Mouse (Mus musculus) midbrain, embryonic 11.5 days (tissue): ENCODE measurements around the gene Sbds. TPM values are rescaled to one million over a fixed set of nuclear protein-coding genes. Genes with fewer than 3 reads are reported as not detected.
A peak's percentile ranks its signal among the peaks of the same experiment; 100 is the strongest.

Source experiments
- ATAC-seq: fragments of 200-750 bp; cut with Nextera tagmentation; 2 replicates; pipeline ENCODE4 v1.8.0; 2017; ENCODE audit warnings: moderate TSS enrichment, moderate library complexity; ENCODE audit not compliant: low FRiP score
- DNase-seq: peaks from one replicate; pipeline ENCODE4 v3.0.0; 2015; ENCODE audit warnings: low spot score; ENCODE audit errors: missing footprints
- H3K27ac ChIP-seq: fragments of 300-500 bp; sonication (generic); 2 replicates; pipeline ENCODE4 v1.5.1; 2014; ENCODE audit warnings: low read depth, low read length
- H3K27me3 ChIP-seq: fragments of 300-500 bp; sonication (generic); 2 replicates; pipeline ENCODE4 v1.6.1; 2014; ENCODE audit warnings: mild to moderate bottlenecking, low read length, moderate library complexity, mixed read lengths; ENCODE audit not compliant: control insufficient read depth, insufficient read depth
- H3K36me3 ChIP-seq: fragments of 300-500 bp; sonication (generic); 2 replicates; pipeline ENCODE4 v1.6.1; 2014; ENCODE audit warnings: mild to moderate bottlenecking, low read length, moderate library complexity, mixed read lengths; ENCODE audit not compliant: control insufficient read depth, insufficient read depth
- H3K4me1 ChIP-seq: fragments of 300-500 bp; sonication (generic); 2 replicates; pipeline ENCODE4 v1.6.1; 2014; ENCODE audit warnings: low read length; ENCODE audit not compliant: control insufficient read depth, insufficient read depth
- H3K4me2 ChIP-seq: fragments of 300-500 bp; sonication (generic); 2 replicates; pipeline ENCODE4 v1.6.1; 2014; ENCODE audit warnings: mild to moderate bottlenecking, moderate library complexity
- H3K4me3 ChIP-seq: fragments of 300-500 bp; sonication (generic); 2 replicates; pipeline ENCODE4 v1.5.1; 2014; ENCODE audit warnings: low read depth, low read length
- H3K9ac ChIP-seq: fragments of 300-500 bp; sonication (generic); 2 replicates; pipeline ENCODE4 v1.6.1; 2014; ENCODE audit warnings: low read length
- H3K9me3 ChIP-seq: fragments of 300-500 bp; sonication (generic); 2 replicates; pipeline ENCODE4 v1.6.1; 2016; ENCODE audit warnings: low read length; ENCODE audit not compliant: control insufficient read depth
- WGBS: fragments of 180-500 bp; shearing (Covaris S2); extraction: QIAGEN DNeasy Blood & Tissue Kit; methylation state at CpG from one replicate; pipeline ENCODE4 v1.1.7; 2014; 5-methylcytosine and 5-hydroxymethylcytosine counted together
- polyA plus RNA-seq: library from polyadenylated mRNA; unstranded; fragments of >200 nt; fragmentation: Nextera tagmentation; extraction: Ambion mirVana; gene quantifications from 2 replicates; pipeline ENCODE4 v1.2.1, GENCODE M21; 2014

The Sbds gene
- polyA plus RNA-seq, 1 experiment from 2014 or later = 66.3 TPM

DNA sequence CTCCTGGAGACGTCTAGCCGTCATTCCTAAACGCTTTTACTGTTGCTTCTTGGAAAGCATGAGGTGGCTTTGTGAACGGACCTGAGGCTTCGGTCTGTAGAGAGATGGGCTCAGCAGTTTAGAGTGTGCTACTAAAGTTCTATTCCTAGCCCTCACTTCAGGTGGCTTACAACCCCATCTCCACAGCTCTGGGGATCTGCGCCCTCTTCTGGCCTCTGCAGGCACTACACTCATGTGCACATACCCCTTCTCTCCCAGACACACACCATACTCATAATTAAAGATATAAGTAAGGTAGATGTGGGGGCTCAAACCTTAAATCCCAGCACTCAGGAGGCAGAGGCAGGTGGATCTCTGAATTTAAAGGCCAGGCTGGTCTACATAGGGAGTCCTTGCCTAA lies 34.9 kb upstream of the Sbds start:
- Histone ChIP-seq H3K27me3 (no peaks in the 10 kb centered on the region), H3K9me3 (no peaks in the 10 kb centered on the region), H3K4me1 (no peaks in the 10 kb centered on the region), H3K9ac (no peak overlapping the region), H3K4me2 (no peak overlapping the region), H3K27ac (no peak overlapping the region), H3K4me3 (no peak overlapping the region), H3K36me3 (peaks cover 7% of the 10 kb centered on the region; the same call in 1 of the 2 replicates)
- ATAC-seq (no peak), DNase-seq (no peak)
- WGBS = 98% methylated on average over 6 of the region's 6 CpGs

DNA sequence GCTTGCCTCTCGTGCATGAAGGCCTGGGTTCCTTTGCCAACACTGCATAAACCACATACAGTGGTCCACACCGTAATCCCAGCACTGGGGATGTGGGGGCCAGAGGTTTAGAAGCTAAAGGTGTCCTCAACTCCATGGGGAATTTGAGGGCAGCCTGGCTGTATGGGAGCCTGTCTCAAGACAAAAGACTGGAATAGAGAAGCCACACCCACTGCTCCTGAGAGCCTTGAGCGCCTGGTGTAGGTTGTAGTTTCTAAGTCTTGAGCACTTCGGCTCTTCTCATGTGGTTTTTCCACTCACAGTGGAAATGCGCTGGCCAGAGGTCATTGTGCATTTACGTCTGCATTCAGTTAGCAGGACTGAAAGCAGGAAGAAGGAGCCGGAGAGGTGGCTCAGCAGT lies 32.8 kb upstream of the Sbds start:
- Histone ChIP-seq H3K4me3 (no peak overlapping the region), H3K36me3 (peaks cover 13% of the 10 kb centered on the region; the same call in 1 of the 2 replicates)

DNA sequence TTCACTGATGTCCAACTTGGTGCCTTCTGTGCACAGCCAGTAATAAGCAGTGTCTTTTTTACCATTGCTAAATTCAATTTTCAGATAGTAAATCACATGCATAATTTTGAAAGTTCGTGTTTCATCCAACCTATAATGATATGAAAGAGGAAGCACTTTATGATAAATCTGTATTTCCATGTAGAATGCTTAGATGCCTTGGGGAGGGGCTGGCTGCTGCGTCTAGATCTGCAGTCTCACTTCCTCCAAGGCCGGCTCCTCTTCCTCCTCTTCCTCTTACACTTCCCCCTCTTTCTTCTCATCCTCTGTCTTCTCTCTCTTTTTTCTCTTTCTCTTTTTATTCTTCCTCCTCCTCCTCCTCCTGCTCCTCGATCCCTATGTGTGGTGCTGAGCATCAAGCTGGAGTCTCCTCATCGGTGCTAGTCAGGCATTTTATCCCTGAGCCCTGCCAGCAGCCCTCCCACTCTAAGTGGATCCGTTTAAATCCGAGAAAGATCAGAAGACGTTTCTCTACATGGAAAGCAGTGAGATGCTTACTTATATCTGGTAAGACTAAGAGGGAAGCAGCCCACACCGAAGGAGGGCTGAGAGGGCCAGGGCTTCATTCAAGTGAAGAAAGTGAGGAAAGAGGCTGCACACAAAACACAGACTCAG lies 27.9 kb upstream of the Sbds start:
- Histone ChIP-seq H3K4me3 (no peak overlapping the region), H3K9ac (no peak overlapping the region), H3K9me3 (no peaks in the 10 kb centered on the region; the same call in 1 of the 2 replicates), H3K27ac (no peak overlapping the region), H3K4me1 (no peaks in the 10 kb centered on the region), H3K27me3 (no peaks in the 10 kb centered on the region), H3K4me2 (no peak overlapping the region), H3K36me3 (peaks cover 13% of the 10 kb centered on the region)
- WGBS = 94% methylated on average over 9 of the region's 9 CpGs
- DNase-seq = no peak
- no peak for ATAC-seq

More for the DNA sequence above, 32.8 kb upstream of the Sbds start:
- no peak overlapping the region for H3K27ac ChIP-seq
- DNase-seq = no peak
- no peaks in the 10 kb centered on the region for H3K27me3 ChIP-seq
- H3K4me2 ChIP-seq = no peak overlapping the region
- no peaks in the 10 kb centered on the region for H3K4me1 ChIP-seq
- 90% methylated on average over 7 of the region's 7 CpGs for WGBS
- no peak for ATAC-seq
- no peak overlapping the region for H3K9ac ChIP-seq
- no peaks in the 10 kb centered on the region; the same call in 1 of the 2 replicates for H3K9me3 ChIP-seq

DNA sequence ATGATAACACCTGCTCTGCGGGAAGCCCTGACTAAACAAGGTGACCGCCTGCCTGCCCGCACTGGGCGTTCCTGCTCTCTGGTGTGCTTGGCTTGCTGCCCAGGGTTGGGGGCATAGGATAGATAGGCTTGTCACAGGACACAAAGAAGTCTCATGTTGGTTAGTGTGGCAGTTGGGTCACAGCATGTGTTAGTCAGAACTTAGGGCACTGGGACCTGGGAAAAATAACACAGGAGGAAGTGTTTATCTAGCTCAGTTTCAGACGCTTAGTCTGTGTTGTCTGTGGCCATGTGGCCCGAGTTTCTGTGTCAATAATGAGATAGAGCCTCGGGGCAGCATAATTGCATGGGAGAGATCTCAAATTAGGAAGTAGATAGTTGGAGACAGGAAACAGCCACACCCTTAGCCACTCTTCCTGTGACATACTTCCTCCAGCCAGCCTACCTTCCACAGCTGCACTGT lies 22.7 kb upstream of the Sbds start:
- peaks cover 12% of the 10 kb centered on the region for H3K36me3 ChIP-seq
- H3K4me1 ChIP-seq = no peaks in the 10 kb centered on the region
- 90% methylated on average over 7 of the region's 7 CpGs for WGBS
- no peaks in the 10 kb centered on the region for H3K27me3 ChIP-seq
- no peaks in the 10 kb centered on the region for H3K9me3 ChIP-seq
- H3K4me2 ChIP-seq = no peak overlapping the region
- no peak for ATAC-seq
- H3K9ac ChIP-seq = no peak overlapping the region
- no peak for DNase-seq
- no peak overlapping the region for H3K27ac ChIP-seq
- no peak overlapping the region for H3K4me3 ChIP-seq

DNA sequence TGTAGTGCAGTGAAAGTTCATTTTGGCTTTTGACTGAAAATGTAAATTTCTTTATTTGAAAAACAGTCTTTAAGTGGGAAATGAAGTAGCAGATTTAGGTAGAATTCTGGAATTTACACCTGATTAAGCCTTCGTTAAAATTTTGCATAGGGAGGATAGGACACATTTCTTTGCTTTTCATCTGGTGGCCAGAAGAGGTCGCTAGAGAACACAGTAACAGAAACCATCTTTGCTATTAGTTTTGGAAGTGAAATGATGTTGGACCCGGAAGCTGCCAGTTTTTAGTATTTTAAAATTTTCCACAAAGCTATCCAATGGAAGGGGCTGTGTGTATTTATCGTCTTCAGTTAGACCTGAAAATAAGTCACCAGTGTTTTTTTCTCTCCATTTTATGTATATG lies 20.2 kb upstream of the Sbds start:
- no peaks in the 10 kb centered on the region for H3K9me3 ChIP-seq
- H3K9ac ChIP-seq = no peak overlapping the region
- 60% methylated on average over 4 of the region's 4 CpGs for WGBS
- DNase-seq (peak; percentile 86), ATAC-seq (no peak)
- no peaks in the 10 kb centered on the region for H3K4me1 ChIP-seq
- H3K27ac ChIP-seq = no peak overlapping the region
- peaks cover 15% of the 10 kb centered on the region for H3K36me3 ChIP-seq
- H3K4me2 ChIP-seq = no peak overlapping the region
- H3K4me3 ChIP-seq = no peak overlapping the region
- no peaks in the 10 kb centered on the region for H3K27me3 ChIP-seq

DNA sequence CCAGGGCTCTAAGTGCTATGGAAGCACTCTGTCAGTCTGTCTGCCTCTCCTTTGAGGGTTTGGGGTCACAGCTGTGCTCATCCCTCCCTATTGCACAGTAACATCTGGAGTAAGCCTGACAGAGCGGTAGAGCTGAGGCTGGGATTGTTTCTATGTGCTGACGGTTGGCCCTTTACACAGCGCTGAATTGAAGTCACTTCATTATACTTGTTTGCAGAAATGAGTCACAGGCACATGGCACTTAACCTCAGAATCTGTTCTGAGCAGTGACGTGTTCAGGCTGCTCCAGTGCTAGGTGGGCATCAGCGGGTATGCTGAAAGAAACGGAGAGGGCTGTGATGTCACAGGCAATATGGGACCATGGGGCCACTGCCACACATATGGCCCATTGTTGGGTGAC lies 17.7 kb upstream of the Sbds start:
- Histone ChIP-seq H3K27me3 (no peaks in the 10 kb centered on the region), H3K36me3 (peaks cover 12% of the 10 kb centered on the region), H3K4me1 (no peaks in the 10 kb centered on the region), H3K9me3 (no peaks in the 10 kb centered on the region), H3K4me3 (no peak overlapping the region), H3K27ac (no peak overlapping the region), H3K4me2 (no peak overlapping the region), H3K9ac (no peak overlapping the region)
- no peak for DNase-seq
- WGBS = 97% methylated on average over 6 of the region's 6 CpGs
- ATAC-seq = no peak

DNA sequence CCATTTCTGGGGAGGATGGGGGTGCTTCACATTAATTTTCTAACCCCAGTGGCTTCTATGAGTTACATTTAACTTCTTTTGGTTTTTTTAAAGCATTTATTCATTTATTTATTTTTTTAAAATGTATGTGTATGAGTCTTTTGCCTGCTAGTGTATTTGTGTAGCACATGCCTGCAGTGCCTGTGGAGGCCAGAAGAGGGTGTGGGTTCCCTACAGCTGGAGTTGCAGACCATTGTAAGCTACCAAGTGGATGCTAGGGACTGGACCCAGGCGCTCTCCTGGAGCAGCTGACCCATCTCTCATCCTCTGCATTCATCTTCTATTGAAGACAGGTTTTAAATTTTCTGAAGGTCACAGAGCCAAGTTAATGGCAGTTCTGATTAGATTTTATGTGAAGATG lies 17.0 kb upstream of the Sbds start:
- DNase-seq = no peak
- Histone ChIP-seq H3K36me3 (peaks cover 13% of the 10 kb centered on the region), H3K27me3 (no peaks in the 10 kb centered on the region), H3K9ac (no peak overlapping the region), H3K27ac (no peak overlapping the region), H3K4me2 (no peak overlapping the region), H3K9me3 (no peaks in the 10 kb centered on the region), H3K4me3 (no peak overlapping the region), H3K4me1 (no peaks in the 10 kb centered on the region)
- no peak for ATAC-seq
- WGBS = 83% methylated on average over 1 of the region's 1 CpGs

DNA sequence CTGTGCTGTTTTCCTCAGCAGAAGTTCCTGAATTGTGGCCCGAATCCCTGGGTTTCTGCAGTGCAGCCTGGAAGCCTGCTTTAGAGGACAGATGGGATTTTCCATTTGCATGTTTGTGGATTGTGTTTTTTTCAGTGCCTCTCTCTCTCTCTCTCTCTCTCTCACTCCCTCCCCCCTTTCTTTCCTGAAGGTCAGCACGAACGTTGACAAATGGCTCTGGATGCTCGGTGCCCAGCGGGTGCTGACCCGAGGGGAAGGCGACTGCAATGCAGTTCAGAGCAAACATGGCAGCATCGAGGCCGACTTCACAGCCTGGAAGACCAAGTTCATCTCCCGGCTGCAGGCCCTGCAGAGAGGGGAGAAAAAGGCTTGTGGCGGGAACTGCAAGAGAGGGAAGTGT lies 13.6 kb upstream of the Sbds start:
- Histone ChIP-seq H3K36me3 (peaks cover 19% of the 10 kb centered on the region), H3K27ac (no peak overlapping the region), H3K27me3 (no peaks in the 10 kb centered on the region), H3K9me3 (no peaks in the 10 kb centered on the region), H3K9ac (no peak overlapping the region), H3K4me1 (no peaks in the 10 kb centered on the region), H3K4me2 (no peak overlapping the region), H3K4me3 (no peak overlapping the region)
- DNase-seq = no peak
- WGBS = 87% methylated on average over 11 of the region's 11 CpGs
- no peak for ATAC-seq

DNA sequence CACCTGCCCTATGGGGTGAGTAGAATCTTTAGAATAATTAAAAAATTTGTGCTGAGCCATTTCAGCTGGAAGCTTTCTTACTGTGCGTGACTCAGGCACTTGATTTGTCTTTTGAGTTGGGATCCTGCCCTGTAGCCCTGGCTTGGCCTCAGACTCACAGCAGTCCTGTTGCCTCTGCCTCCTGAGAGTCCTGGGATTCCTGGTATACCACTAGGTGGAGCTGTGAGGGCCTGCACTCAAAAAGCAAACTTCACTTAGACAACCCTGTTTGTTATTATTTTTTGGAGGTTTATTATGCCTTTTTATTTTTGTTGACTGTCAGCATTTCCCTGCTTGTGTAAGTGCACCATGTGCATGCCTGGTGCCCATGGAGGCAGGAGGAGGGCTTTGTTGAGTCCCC lies 12.0 kb upstream of the Sbds start:
- ATAC-seq = no peak
- Histone ChIP-seq H3K27ac (no peak overlapping the region), H3K9me3 (no peaks in the 10 kb centered on the region), H3K4me3 (no peak overlapping the region), H3K4me2 (no peak overlapping the region), H3K9ac (no peak overlapping the region), H3K36me3 (peaks cover 12% of the 10 kb centered on the region), H3K4me1 (no peaks in the 10 kb centered on the region), H3K27me3 (no peaks in the 10 kb centered on the region)
- WGBS = 88% methylated on average over 1 of the region's 1 CpGs
- no peak for DNase-seq
